Mouse (Mus musculus) MEL (cell line): ENCODE data around the gene Tas1r2. TPM values are rescaled to one million over a fixed set of nuclear protein-coding genes. Genes with fewer than 3 reads are reported as not detected.

ENCODE experiments used
- DNase-seq: peaks from one replicate; pipeline ENCODE4 v3.0.0; 2011; ENCODE audit warnings: low read depth, low spot score
- H3K27ac ChIP-seq: 2 replicates; pipeline ENCODE4 v1.5.1; 2012; ENCODE audit warnings: low read depth, mild to moderate bottlenecking, control low read depth, low read length, moderate library complexity; ENCODE audit not compliant: control insufficient read depth
- H3K27me3 ChIP-seq, 2 experiments: fragments of 150-350 bp in 1 of 2; sonication (generic) in 1 of 2; 2 replicates each; pipeline ENCODE4 v1.6.1; 2012; ENCODE audit warnings: low read length in 2 of 2, mild to moderate bottlenecking in 2 of 2, improper control_type of control experiment in 1 of 2, moderate library complexity in 1 of 2; ENCODE audit not compliant: insufficient read depth in 2 of 2, control insufficient read depth in 1 of 2
- H3K36me3 ChIP-seq, 2 experiments: 2 replicates each; pipeline ENCODE4 v1.6.1; 2012 to 2014; ENCODE audit warnings: low read length in 2 of 2, improper control_type of control experiment in 1 of 2, inconsistent platforms in 1 of 2, mild to moderate bottlenecking in 1 of 2; ENCODE audit not compliant: insufficient read depth in 2 of 2, control insufficient read depth in 1 of 2
- H3K4me1 ChIP-seq, 2 experiments: fragments of 150-350 bp in 1 of 2; sonication (generic) in 1 of 2; 2 replicates each; pipeline ENCODE4 v1.6.1; 2012; ENCODE audit warnings: low read length in 2 of 2, improper control_type of control experiment in 1 of 2, mild to moderate bottlenecking in 1 of 2; ENCODE audit not compliant: insufficient read depth in 2 of 2, control insufficient read depth in 1 of 2
- H3K4me3 ChIP-seq, 2 experiments: fragments of 150-350 bp in 1 of 2; sonication (generic) in 1 of 2; 2 replicates each; pipeline ENCODE4 v1.5.1; 2012; ENCODE audit warnings: low read depth in 2 of 2, low read length in 2 of 2, mild to moderate bottlenecking in 2 of 2, moderate library complexity in 2 of 2, control low read depth in 1 of 2, improper control_type of control experiment in 1 of 2; ENCODE audit not compliant: control insufficient read depth in 1 of 2, insufficient read depth in 1 of 2
- H3K79me2 ChIP-seq: 2 replicates; pipeline ENCODE4 v1.6.1; 2012; ENCODE audit warnings: mild to moderate bottlenecking, low read length, moderate library complexity; ENCODE audit not compliant: control insufficient read depth, poor library complexity, insufficient read depth
- H3K9ac ChIP-seq: 2 replicates; pipeline ENCODE4 v1.6.1; 2012; ENCODE audit warnings: low read depth, mild to moderate bottlenecking, control low read depth, low read length, moderate library complexity; ENCODE audit not compliant: control insufficient read depth, poor library complexity, severe bottlenecking
- H3K9me3 ChIP-seq: fragments of 150-350 bp; sonication (generic); replicated peaks from 2 replicates; pipeline ENCODE4 v1.6.1; 2012; ENCODE audit warnings: mild to moderate bottlenecking, low read length, improper control_type of control experiment, moderate library complexity; ENCODE audit not compliant: insufficient read depth
- BHLHE40 ChIP-seq: IDR thresholded peaks from 2 replicates; pipeline ENCODE4 v1.6.1; 2012; ENCODE audit warnings: low read depth, mild to moderate bottlenecking, inconsistent platforms, low read length, improper control_type of control experiment, borderline replicate concordance
- CHD1 ChIP-seq: IDR thresholded peaks from 2 replicates; pipeline ENCODE4 v1.6.1; 2012; ENCODE audit warnings: low read depth, mild to moderate bottlenecking, inconsistent platforms, low read length, improper control_type of control experiment
- CTCF ChIP-seq, 3 experiments: IDR thresholded peaks in 2 of 3; conservative IDR thresholded peaks in 1 of 3; 2 replicates each; pipeline ENCODE4 v1.5.1; 2011 to 2012; ENCODE audit warnings: low read length in 3 of 3, low read depth in 2 of 3, mild to moderate bottlenecking in 2 of 3, improper control_type of control experiment in 1 of 3, inconsistent platforms in 1 of 3, mixed read lengths in 1 of 3, moderate library complexity in 1 of 3; ENCODE audit not compliant: control insufficient read depth in 1 of 3, insufficient read depth in 1 of 3, poor library complexity in 1 of 3, severe bottlenecking in 1 of 3
- E2F4 ChIP-seq: IDR thresholded peaks from 2 replicates; pipeline ENCODE4 v1.6.1; 2011; ENCODE audit warnings: low read depth, low read length, improper control_type of control experiment, borderline replicate concordance
- ELF1 ChIP-seq: IDR thresholded peaks from 2 replicates; pipeline ENCODE4 v1.6.1; 2014; ENCODE audit warnings: low read depth, mild to moderate bottlenecking, inconsistent platforms, low read length, improper control_type of control experiment, moderate library complexity
- EP300 ChIP-seq, 2 experiments: IDR thresholded peaks; 2 replicates each; pipeline ENCODE4 v1.6.1; 2011; ENCODE audit warnings: improper control_type of control experiment in 2 of 2, low read length in 2 of 2, low read depth in 1 of 2, mild to moderate bottlenecking in 1 of 2
- GATA1 ChIP-seq: IDR thresholded peaks from 2 replicates; pipeline ENCODE4 v1.6.1; 2011; ENCODE audit warnings: low read depth, low read length, improper control_type of control experiment
- HCFC1 ChIP-seq: IDR thresholded peaks from 2 replicates; pipeline ENCODE4 v1.6.1; 2012; ENCODE audit warnings: low read depth, mild to moderate bottlenecking, inconsistent platforms, low read length, improper control_type of control experiment, moderate library complexity
- KAT2A ChIP-seq: conservative IDR thresholded peaks from 2 replicates; pipeline ENCODE4 v1.6.1; 2012; ENCODE audit warnings: low read depth, low read length, improper control_type of control experiment, inconsistent platforms
- MAFK ChIP-seq: IDR thresholded peaks from 2 replicates; pipeline ENCODE4 v1.6.1; 2011; ENCODE audit warnings: low read depth, mild to moderate bottlenecking, low read length, improper control_type of control experiment, borderline replicate concordance
- MAZ ChIP-seq: IDR thresholded peaks from 2 replicates; pipeline ENCODE4 v1.6.1; 2012; ENCODE audit warnings: low read depth, mild to moderate bottlenecking, inconsistent platforms, low read length, improper control_type of control experiment
- MEF2A ChIP-seq: IDR thresholded peaks from 2 replicates; pipeline ENCODE4 v1.6.1; 2014; ENCODE audit warnings: low read depth, mild to moderate bottlenecking, inconsistent platforms, low read length, improper control_type of control experiment; ENCODE audit not compliant: poor library complexity, insufficient replicate concordance, severe bottlenecking; ENCODE audit errors: extremely low read depth
- MXI1 ChIP-seq: IDR thresholded peaks from 2 replicates; pipeline ENCODE4 v1.6.1; 2011; ENCODE audit warnings: mild to moderate bottlenecking, low read depth, low read length, improper control_type of control experiment
- MYB ChIP-seq: IDR thresholded peaks from 2 replicates; pipeline ENCODE4 v1.6.1; 2011; ENCODE audit warnings: mild to moderate bottlenecking, low read depth, low read length, improper control_type of control experiment
- NRF1 ChIP-seq: IDR thresholded peaks from 2 replicates; pipeline ENCODE4 v1.6.1; 2014; ENCODE audit warnings: low read depth, mild to moderate bottlenecking, inconsistent platforms, low read length, improper control_type of control experiment, moderate library complexity; ENCODE audit not compliant: poor library complexity, insufficient read depth, severe bottlenecking
- POLR2A ChIP-seq, 2 experiments: IDR thresholded peaks; 2 replicates each; pipeline ENCODE4 v1.6.1; 2011 to 2012; ENCODE audit warnings: low read length in 2 of 2, mild to moderate bottlenecking in 2 of 2, control low read depth in 1 of 2, improper control_type of control experiment in 1 of 2, low read depth in 1 of 2, moderate library complexity in 1 of 2; ENCODE audit not compliant: control insufficient read depth in 1 of 2, insufficient read depth in 1 of 2, poor library complexity in 1 of 2
- POLR2AphosphoS2 ChIP-seq: IDR thresholded peaks from 2 replicates; pipeline ENCODE4 v1.6.1; 2011; ENCODE audit warnings: low read length, improper control_type of control experiment
- RAD21 ChIP-seq: IDR thresholded peaks from 2 replicates; pipeline ENCODE4 v1.6.1; 2011; ENCODE audit warnings: mild to moderate bottlenecking, low read depth, low read length, improper control_type of control experiment
- RCOR1 ChIP-seq: IDR thresholded peaks from 2 replicates; pipeline ENCODE4 v1.6.1; 2012; ENCODE audit warnings: low read depth, mild to moderate bottlenecking, inconsistent platforms, low read length, improper control_type of control experiment
- SIN3A ChIP-seq: IDR thresholded peaks from 2 replicates; pipeline ENCODE4 v1.6.1; 2012; ENCODE audit warnings: low read length, improper control_type of control experiment, inconsistent platforms
- SMC3 ChIP-seq: IDR thresholded peaks from 2 replicates; pipeline ENCODE4 v1.6.1; 2011; ENCODE audit warnings: low read depth, low read length, improper control_type of control experiment
- TCF12 ChIP-seq: IDR thresholded peaks from 2 replicates; pipeline ENCODE4 v1.6.1; 2014; ENCODE audit warnings: low read depth, mild to moderate bottlenecking, inconsistent platforms, low read length, improper control_type of control experiment, moderate library complexity
- UBTF ChIP-seq: IDR thresholded peaks from 2 replicates; pipeline ENCODE4 v1.6.1; 2012; ENCODE audit warnings: low read depth, mild to moderate bottlenecking, inconsistent platforms, low read length, improper control_type of control experiment, moderate library complexity, borderline replicate concordance; ENCODE audit not compliant: insufficient read depth
- USF1 ChIP-seq: IDR thresholded peaks from 2 replicates; pipeline ENCODE4 v1.6.1; 2014; ENCODE audit warnings: low read depth, mild to moderate bottlenecking, inconsistent platforms, low read length, improper control_type of control experiment, moderate library complexity
- USF2 ChIP-seq, 2 experiments: IDR thresholded peaks; 2 replicates each; pipeline ENCODE4 v1.6.1; 2011 to 2012; ENCODE audit warnings: improper control_type of control experiment in 2 of 2, low read length in 2 of 2, borderline replicate concordance in 1 of 2, inconsistent platforms in 1 of 2, low read depth in 1 of 2, mild to moderate bottlenecking in 1 of 2; ENCODE audit not compliant: insufficient read depth in 1 of 2
- ZC3H11A ChIP-seq: IDR thresholded peaks from 2 replicates; pipeline ENCODE4 v1.6.1; 2012; ENCODE audit warnings: low read depth, mild to moderate bottlenecking, inconsistent platforms, low read length, improper control_type of control experiment
- ZKSCAN1 ChIP-seq: IDR thresholded peaks from 2 replicates; pipeline ENCODE4 v1.6.1; 2012; ENCODE audit warnings: low read depth, mild to moderate bottlenecking, inconsistent platforms, low read length, improper control_type of control experiment, moderate library complexity
- ZMIZ1 ChIP-seq: IDR thresholded peaks from 2 replicates; pipeline ENCODE4 v1.6.1; 2012; ENCODE audit warnings: low read depth, mild to moderate bottlenecking, inconsistent platforms, low read length, improper control_type of control experiment, moderate library complexity
- ZNF384 ChIP-seq: IDR thresholded peaks from 2 replicates; pipeline ENCODE4 v1.6.1; 2012; ENCODE audit warnings: low read depth, mild to moderate bottlenecking, inconsistent platforms, low read length, improper control_type of control experiment
- polyA plus RNA-seq, 2 experiments: library from polyadenylated mRNA; stranded (reverse) in 1 of 2; unstranded in 1 of 2; fragments of >175 nt in 1 of 2; fragments of >200 nt in 1 of 2; gene quantifications; 2 replicates each; pipeline versions ENCODE4 v1.2.1 to v1.2.4; 2012; ENCODE audit warnings: low replicate concordance in 2 of 2, low read depth in 1 of 2; ENCODE audit not compliant: insufficient read length in 2 of 2, insufficient read depth in 1 of 2, missing spikeins in 1 of 2
- total RNA-seq: library from RNA; depleted of rRNA; stranded (reverse); fragments of 300-350 nt; gene quantifications from 2 replicates; pipeline ENCODE4 v1.2.3, GENCODE M21; 2012

Tas1r2 gene
- total and polyA plus RNA-seq, 3 experiments, result not detected

- H3K9me3 ChIP-seq, result no peaks in the 10 kb centered on the region
- peaks cover 0 to 4% of the 10 kb centered on the region in 2 experiments; a peak in 1 of 4 replicates for H3K4me1 ChIP-seq
- H3K27ac ChIP-seq, result no peak overlapping the region
- no peak overlapping the region for H3K9ac ChIP-seq
- no peak for TF ChIP-seq ZC3H11A
- no peak for TF ChIP-seq GATA1
- no peak for TF ChIP-seq USF2 (IDR thresholded peaks at IDR 0.05; ENCODE audit: borderline replicate concordance in 1 of 2, insufficient read depth in 1 of 2, low read depth in 1 of 2, low read length in 2 of 2)
- no peak for TF ChIP-seq TCF12
- TF ChIP-seq MEF2A, result no peak
- TF ChIP-seq E2F4, result no peak
- TF ChIP-seq SMC3, result no peak
- TF ChIP-seq UBTF, result no peak
- no peak for TF ChIP-seq MXI1
- no peak for TF ChIP-seq MAZ
- no peak for TF ChIP-seq SIN3A
- no peak for TF ChIP-seq POLR2AphosphoS2
- TF ChIP-seq RAD21, result no peak
- TF ChIP-seq ZMIZ1, result no peak
- TF ChIP-seq HCFC1, result no peak
- TF ChIP-seq ZNF384, result no peak
- TF ChIP-seq BHLHE40, result no peak
- H3K79me2 ChIP-seq, result no peaks in the 10 kb centered on the region
- no peaks in the 10 kb centered on the region for H3K27me3 ChIP-seq
- H3K4me3 ChIP-seq, result no peak overlapping the region
- H3K36me3 ChIP-seq, result no peaks in the 10 kb centered on the region; a peak in 1 of 4 replicates
- DNase-seq, result no peak
Observed at GRCm38 (mm10) chr4:139639801-139640200, 13.5 kb upstream of the Tas1r2 start.

- no peaks in the 10 kb centered on the region; a peak in 1 of 4 replicates for H3K36me3 ChIP-seq
- TF ChIP-seq ZNF384, result no peak
- TF ChIP-seq RCOR1, result no peak
- no peak for TF ChIP-seq MAFK
- TF ChIP-seq KAT2A, result no peak
- TF ChIP-seq POLR2A (IDR thresholded peaks at IDR 0.05; ENCODE audit: control insufficient read depth in 1 of 2, insufficient read depth in 1 of 2, low read depth in 1 of 2, low read length in 2 of 2, poor library complexity in 1 of 2), result no peak
- no peak for TF ChIP-seq ZKSCAN1
- TF ChIP-seq NRF1, result no peak
- no peak for TF ChIP-seq EP300 (IDR thresholded peaks at IDR 0.05; ENCODE audit: low read depth in 1 of 2, low read length in 2 of 2)
- TF ChIP-seq SMC3, result no peak
- no peak for TF ChIP-seq ZC3H11A
- TF ChIP-seq MYB, result no peak
- TF ChIP-seq USF2 (IDR thresholded peaks at IDR 0.05; ENCODE audit: borderline replicate concordance in 1 of 2, insufficient read depth in 1 of 2, low read depth in 1 of 2, low read length in 2 of 2), result no peak
- no peak for TF ChIP-seq ELF1
- no peak for TF ChIP-seq MEF2A
- no peak for TF ChIP-seq CHD1
- no peak for TF ChIP-seq ZMIZ1
- no peak for TF ChIP-seq TCF12
- no peak for TF ChIP-seq USF1
- TF ChIP-seq CTCF (IDR thresholded peaks at IDR 0.05 in 2 of 3, conservative IDR thresholded peaks at IDR 0.05 in 1 of 3; ENCODE audit: control insufficient read depth in 1 of 3, insufficient read depth in 1 of 3, low read depth in 2 of 3, low read length in 3 of 3, poor library complexity in 1 of 3, severe bottlenecking in 1 of 3), result no peak
- no peak for TF ChIP-seq POLR2AphosphoS2
- DNase-seq, result no peak
- H3K4me3 ChIP-seq, result no peak overlapping the region
- H3K27ac ChIP-seq, result no peak overlapping the region
- no peak overlapping the region for H3K9ac ChIP-seq
- no peaks in the 10 kb centered on the region for H3K79me2 ChIP-seq
- H3K9me3 ChIP-seq, result no peaks in the 10 kb centered on the region
- peaks cover 0 to 4% of the 10 kb centered on the region in 2 experiments; a peak in 1 of 4 replicates for H3K4me1 ChIP-seq
- H3K27me3 ChIP-seq, result no peaks in the 10 kb centered on the region
Observed at GRCm38 (mm10) chr4:139640333-139640732, 13.0 kb upstream of the Tas1r2 start.
